Mouse (Mus musculus) right cerebral cortex, postnatal 4 days (tissue): ENCODE results near the gene Glce.
A peak's percentile ranks its signal among the peaks of the same experiment; 100 is the strongest.

ENCODE experiments used
- DNase-seq: peaks from one replicate; pipeline ENCODE4 v3.0.0-alpha.2; 2022

Glce gene

DNA sequence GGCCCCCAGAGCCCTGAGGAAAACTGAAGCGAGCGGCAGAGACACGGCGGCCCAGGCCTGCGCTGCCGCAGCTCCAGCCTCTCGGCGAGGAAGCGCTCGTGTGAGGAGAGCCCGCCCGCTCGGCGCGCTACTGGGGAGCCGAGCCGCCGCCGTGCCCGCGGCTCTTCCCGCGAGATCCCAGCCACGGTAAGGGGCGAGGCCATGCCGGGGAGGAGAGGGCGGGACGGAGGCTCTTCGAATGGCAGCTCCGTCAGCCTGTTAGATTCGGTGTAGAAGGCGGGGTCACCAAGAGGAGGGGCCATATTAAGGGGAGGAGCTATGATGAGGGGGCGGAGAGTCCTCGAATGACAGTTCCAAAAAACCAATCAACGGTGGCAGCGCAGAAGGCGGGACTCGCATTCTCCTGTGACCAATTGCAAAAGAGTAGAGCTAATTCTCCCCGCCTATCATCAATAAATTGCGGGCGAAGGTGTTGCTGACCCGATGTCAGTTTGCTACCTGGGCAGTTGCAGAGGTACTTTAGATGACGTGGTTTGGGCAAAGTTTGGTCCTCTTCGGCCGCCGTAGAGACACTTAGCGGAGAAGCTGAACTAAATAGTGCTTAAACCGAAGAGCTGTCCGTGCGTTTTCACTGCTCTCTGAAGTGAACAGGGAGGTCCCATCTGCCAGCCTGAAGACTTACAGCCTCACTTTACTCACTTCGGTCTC, at the start of gene Glce:
Gene Glce, minus strand, starts transcription at position 148 of the 708 bp plus-strand sequence.
- DNase-seq, result peak; percentile 94

DNA sequence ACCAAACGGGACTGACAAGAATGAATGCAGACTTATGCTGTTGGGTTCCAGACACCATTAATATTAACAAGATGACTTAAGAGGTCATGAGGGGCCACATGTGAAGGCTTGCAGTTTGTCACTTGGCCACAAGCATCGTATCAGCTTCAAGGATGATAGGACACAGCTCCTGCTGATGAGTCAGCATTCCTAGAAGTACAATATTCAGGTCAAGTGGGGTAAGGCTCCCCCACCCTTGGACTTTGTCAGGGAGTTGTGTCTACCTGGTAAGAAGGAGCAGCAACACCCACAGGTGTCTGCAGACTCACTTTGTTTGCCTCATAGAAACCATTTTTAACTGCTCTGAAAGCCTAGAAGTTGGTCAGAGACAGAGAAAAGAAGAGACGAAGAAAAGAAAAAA, 49.8 kb upstream of the Glce start:
- no peak for DNase-seq

DNA sequence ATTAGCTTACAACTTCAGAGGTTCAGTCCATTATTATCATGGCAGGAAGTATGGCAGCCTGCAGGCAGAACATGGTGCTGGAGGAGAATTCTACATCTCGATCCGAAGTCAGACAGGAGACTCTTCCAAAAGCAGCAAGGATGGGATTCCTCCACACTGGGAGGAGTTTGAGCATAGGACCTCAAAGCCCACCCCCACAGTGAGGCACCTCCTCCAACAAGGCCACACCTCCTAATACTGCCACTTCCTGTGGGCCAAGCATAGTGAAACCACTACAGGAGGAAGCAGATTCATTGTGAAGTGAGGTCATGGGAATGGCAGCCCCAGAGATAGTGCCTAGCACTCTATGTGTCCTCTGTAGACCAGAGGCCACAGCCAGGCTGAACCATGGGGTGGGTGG, 48.5 kb upstream of the Glce start:
- DNase-seq, result no peak

DNA sequence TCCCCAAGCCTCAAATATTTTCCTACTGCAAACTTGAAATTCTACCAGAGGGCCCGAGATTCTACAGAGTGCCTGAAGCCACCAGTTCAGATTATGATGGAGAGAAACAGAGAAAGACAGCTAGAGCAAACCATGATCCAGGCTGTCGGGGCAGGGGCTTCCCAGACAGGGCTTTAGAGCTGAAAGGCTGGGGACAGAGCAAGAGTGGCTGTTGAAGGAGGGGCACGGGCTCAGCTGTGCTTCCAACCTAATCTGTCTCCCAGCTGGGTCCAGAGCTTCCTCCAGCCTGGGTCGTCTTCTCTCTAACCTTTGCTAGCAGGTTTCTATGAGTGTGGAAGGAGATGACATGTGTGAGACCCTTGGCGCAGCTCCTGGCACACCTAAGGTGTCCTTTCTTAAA, 44.2 kb upstream of the Glce start:
- no peak for DNase-seq

DNA sequence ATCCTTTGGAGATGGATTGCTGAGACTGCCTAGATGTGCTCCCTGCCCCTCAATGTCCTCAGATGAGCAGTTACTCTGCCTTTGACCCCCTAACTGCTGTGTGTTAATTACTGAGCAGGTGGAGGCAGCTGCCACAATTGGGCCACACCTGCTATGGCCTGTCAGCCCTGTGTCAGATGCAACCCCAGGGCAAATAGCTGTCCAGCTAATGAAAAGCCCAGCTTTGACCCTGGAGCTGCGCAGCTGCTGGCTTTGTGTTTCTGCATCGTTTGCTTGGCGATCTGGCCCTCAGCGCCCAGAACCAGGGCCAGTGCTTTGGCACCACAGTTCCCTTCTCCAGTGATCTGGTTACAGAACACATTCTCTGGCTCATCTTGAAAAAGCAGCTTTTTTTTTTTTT, 43.7 kb upstream of the Glce start:
- no peak for DNase-seq

DNA sequence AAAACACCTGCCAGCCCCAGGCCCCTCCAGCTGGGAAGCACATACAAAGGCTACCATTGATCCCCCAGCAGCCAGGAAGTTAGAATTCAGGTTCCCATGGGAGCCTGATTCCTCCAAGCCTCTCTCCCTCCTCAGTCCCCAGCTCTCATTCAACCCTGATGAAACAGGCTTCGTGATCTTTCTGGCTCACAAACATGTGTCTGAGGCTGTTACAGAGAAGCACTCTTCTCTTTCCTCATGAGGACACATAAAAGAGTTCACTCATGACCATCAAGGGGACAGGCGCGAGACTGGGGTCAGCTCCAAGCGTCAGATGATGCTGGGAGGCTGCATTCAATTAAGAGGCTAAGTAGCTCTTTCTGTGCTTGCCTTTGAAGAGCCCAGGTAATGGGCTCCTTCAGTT, 40.4 kb upstream of the Glce start:
- DNase-seq, result no peak

DNA sequence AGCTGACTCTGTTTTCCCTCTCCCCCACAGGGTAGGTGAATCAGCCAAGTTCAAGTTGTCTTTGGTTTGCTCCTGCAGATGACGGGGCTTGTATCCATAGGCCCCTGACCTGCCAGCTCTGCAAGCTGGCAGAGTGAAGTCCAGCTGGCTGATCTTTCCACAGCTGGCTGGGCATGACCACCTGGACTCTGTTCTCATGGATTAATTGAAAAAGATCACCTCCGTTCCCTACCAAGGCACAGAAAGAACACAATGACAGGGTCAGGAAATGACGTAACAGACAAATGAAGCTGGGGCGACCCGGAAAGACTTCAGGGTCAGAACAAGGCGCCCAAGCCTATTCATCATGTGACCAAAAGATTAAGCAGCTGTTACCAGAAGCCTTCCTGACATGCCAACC, 38.3 kb upstream of the Glce start:
- no peak for DNase-seq

DNA sequence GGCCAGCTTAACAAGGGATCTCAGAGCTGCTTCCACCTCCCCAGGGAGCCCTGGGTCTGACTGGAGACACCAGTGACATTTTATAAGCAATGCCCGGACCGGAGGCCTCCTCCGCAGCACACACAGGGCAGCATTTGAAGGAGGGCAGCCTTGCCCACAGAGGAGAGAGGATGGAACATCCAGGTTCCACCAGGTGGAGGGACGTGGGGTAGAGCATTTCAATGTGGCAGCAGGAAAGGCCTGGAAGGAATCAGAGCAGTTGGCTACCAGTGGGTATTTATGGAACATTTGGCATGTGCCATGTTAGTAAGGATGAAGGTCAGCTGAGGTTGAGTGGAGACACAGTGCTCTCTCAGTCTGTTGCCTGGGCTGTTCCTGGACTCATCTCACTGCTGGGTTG, 36.3 kb upstream of the Glce start:
- no peak for DNase-seq

DNA sequence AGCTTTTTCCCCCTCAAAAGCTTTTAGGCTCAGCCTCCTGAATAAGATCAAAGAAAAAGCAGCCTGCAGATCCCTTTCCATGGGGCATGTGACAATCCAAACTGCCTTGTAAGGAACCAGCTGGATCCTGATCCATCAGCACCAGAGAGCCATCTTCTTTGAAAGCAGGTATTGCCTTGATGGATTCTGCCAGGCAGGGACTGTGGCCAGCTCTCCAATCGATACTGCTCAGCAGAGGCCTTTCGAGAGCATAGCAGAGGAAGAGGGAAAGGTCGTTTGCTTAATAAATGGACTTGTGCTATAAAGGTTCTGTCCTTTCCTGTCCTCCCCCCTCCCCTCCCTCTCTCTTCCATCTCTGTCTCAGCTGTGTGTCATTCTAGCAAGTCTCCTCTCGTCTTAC, 33.4 kb upstream of the Glce start:
- no peak for DNase-seq

DNA sequence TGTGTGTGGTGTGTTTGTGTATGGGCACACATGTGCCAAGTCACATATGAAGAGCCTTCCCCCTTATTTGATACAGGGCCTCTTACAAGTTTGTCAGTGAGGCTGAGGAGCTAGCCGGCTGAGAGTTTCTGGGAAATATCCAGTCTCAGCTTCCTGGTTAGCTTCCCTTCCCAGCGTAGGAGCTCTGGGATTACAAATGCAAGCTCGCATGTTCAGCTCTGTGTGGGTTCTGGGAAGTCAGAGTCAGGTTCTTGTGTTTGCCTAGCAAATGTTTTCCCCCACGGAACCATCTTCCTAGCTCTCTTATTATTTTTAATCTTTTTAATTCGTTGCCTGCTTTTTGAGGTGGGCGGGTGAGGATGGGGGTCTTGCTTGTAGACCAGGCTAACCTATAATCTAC, 32.9 kb upstream of the Glce start:
- no peak for DNase-seq

DNA sequence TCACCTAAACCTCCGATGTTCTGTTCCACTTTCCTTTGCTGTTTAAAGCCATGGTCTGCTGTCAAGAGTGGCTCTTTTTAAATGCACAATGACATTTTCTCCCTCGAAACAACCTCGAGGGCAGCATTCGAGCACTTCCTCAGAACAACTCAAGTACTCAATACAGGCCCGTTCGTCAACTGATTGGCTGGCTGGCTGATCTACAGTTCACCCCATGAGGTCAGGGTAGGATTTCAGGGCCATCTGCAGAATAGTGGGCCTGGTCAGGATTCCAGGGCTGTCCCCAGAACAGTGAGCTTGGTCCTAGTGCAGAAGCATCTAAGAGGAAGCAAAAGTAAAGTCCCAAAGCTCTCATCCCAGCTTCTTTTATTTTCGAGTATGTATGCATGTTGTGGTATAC, 32.5 kb upstream of the Glce start:
- DNase-seq, result no peak

DNA sequence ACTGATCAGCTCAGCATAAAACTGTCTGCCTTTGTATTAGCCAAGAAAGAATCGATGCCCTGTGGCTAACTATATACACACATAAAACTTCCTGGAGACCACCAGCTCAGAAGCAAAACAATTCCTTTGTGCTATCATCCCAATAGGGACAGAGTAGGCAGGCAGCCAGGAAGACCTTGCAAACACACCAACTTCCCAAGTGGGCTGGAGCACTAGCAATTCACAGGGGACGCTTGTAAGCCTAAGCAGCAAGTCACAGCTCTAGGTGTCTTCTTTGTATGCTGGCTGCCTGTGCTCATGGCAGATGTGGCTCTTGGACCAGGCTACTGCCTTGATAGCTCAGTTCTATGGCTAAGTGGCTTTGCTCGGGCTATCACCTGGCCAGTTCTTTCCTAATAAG, 32.1 kb upstream of the Glce start:
- peak; percentile 15 for DNase-seq

DNA sequence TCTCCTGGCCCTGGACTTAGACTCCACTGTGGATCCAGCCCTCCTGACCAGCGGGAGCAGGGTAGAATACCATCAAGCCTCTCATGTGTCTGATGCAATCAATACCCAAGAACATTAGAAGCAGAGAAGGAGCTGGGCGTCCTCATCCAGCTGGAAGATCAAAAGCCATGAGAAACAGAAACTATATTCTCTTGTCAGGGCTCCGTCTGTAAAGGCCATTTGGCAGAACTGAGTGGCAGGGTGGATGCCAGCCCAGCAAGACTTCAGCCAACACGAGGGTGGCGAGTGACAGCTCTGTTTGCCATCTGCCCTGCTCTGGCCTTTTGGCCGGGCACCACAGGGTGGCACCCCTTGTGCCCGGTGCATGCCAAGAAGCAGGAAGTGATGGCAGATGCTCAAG, 30.8 kb upstream of the Glce start:
- DNase-seq, result peak; percentile 8

DNA sequence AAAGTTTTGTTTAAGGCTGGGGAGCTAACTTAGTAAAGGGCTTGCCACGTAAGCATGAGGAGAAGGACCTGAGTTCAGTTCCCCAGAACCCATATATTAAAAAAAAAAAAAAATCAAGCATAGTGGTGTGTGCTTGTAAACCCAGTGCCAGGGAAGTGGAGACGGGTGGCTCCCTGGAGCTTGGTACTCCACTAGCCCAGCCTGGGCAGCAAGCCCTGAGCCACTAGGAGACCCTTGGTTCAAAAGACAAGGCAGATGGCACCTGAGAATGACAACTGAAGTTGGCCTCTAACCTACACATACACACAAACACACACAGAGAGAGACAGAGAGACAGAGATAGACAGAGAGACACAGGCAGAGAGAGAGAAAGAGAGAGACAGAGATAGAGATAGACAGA, 30.1 kb upstream of the Glce start:
- DNase-seq, result no peak

DNA sequence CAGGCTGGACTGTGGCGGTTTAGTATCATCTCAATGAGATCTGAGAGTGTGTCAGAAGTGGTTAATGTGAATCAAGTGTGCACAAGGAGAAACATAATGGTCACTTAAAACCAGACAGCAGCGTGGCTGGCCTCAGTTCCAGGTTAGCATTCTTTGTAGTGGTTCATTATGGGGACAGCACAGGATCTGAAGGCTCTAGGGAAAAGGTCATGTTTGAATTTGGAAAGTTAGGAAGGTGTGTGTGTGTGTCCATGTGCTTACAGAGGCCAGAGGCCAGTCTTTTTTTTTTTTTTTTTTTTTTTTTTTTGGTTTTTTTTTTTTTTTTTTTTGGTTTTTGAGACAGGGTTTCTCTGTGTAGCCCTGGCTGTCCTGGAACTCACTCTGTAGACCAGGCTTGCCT, 22.7 kb upstream of the Glce start:
- no peak for DNase-seq

DNA sequence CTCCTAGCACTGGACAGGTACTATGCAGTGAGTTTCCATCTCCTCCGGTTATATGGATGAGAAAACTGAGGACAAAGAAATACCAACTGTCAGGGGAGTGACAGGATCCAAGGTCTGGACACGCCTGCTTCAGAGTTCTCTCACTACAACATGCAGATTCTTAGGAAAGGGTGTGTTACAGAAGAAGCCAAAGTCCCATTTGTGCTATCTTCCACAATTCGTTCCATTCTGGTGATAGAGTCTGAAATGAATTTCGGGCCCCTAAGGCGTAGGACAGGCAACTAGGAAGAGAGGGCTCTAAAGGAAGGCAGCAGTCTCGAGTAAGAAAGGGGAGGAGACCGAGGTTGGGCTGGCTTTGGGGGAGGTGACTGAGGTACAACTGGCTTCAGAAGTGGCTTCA, 21.0 kb upstream of the Glce start:
- no peak for DNase-seq

DNA sequence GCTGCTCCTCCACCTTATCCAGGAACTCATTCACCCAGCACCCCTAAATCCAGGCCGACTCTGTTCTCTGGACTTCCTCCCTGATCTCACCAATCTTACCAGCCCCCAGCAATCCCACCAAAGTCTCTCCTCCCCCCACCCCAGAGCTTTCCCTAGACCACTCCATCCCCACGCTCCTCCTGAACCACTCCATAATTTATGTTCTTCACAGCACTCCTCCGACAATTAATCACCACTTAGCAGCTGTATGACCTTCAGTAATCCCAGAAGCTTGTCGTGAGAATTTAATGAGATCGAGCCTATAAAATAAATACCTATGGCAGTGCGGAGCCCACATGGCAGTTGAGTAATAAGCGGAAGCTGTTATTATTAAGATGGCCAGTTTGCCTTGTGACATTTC, 16.6 kb upstream of the Glce start:
- DNase-seq, result no peak

DNA sequence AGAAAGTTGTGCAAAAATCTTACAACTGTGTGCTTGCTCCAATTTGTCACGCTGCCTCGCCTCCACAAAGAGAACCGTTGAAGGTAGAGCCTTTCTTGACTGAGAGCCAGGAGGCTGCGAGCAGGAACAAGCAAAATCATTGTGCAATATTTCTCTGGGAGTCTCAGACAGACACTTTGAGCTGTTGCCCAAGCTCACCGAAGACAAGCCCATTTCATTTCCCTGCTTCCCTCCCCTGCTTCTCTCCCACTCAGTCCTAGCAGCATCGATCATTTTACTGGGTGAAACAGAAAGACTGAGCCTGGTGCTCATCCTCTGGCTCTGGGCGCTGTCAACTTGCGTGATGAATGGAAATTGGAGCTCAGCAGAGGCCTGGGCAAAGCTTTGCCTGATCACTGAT, 14.8 kb upstream of the Glce start:
- DNase-seq, result peak; percentile 20

DNA sequence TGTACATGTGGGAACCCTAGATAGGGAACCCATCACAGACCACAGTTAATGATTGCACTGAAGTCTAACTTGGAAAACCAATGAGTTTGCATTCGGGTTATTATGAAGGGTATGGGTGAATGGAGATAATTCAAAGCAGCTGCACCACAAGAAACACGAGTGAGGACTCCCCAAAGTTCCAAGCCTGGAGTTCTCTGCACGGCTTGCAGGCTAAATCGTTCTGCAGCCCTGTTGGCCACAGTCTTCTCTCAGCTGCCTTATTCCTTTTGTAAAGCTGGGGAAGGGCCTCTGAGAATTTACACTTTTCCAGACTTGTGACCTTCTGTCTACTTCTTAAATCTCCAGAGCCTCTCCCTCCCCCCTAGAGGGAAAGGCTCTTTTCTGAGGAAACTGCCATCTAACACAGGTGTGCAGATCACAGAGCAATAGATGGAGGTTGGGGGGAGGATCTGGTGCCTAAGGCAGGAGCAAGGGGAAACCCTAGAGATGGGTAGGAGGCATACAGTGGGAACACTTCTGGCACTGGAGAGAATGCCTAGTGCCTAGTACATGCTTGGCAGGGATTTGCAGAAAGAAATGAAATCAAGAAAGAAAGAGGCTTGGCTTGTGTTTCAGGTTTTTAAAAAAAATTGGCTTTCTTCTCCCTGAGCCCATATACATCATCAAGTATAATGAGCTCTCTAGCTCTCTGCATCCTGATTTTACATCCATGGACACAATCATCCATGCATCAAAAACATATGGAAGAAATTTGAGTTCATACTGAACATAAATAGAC, 9.7 kb upstream of the Glce start:
- no peak for DNase-seq

DNA sequence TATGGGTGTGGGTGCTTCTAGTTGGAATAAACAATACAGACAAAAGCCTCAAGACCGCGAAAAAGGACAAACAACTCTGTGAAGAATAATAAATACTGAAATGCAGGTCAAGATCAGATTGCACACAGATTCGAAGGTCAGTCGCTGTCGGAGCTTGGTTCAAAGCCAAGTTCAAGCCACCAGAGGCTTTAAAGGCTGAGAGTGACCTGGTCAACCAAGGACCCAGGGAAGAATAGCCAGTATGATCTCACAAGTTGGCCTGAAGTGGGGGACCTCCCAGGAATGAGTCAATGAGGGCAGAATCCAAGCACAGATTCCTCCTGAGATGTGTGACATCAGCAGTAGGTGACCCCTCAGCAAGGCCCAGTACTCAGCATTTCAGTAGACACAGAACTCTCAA, 8.3 kb upstream of the Glce start:
- DNase-seq, result no peak

DNA sequence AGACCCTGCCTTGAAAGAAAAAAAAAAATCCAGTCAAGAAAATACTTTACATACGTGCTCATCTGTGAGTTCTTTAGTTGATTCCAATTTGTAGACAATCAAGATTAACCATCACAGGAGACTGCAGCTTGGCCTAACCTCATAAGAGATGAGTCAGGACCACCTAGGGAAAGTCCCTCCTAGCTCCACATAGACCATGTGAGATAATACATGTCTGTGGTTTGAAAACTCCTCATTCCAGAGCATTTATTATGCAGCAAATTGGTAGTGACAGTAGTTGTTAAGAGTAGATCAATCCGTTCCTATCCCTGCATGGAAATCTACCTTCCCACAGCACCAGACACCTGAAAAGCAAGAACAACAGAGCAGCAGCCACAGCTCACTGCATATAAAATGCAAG, 5.6 kb upstream of the Glce start:
- DNase-seq, result no peak

DNA sequence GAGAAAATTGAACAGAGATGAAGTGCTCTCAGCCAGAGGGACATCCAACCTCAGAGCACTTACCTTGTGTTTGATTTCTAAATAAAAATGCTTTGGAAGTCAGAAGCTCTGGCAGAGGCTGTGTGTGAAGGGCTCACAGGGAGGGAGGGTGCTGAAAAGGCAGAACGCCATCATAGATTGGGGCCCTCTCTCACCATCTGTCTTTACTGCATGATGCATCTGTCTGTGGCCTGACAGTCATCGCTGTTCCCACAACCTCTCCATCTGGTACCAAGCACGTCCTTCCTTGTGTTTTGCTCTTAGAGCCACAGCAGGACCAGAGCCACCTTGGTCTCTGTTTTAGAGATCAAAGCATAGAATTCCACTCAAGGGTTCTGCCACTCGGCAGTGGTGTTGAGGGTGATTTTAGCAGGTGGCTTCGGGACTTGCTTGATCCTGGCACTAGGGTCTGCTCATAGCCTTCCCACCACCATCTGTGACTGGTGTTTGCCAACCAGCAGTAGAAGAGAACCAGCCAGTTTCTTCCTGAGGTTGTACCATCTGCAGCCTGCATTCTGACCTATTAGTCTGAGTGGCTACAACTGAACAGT, 3.6 kb upstream of the Glce start:
- DNase-seq, result no peak

DNA sequence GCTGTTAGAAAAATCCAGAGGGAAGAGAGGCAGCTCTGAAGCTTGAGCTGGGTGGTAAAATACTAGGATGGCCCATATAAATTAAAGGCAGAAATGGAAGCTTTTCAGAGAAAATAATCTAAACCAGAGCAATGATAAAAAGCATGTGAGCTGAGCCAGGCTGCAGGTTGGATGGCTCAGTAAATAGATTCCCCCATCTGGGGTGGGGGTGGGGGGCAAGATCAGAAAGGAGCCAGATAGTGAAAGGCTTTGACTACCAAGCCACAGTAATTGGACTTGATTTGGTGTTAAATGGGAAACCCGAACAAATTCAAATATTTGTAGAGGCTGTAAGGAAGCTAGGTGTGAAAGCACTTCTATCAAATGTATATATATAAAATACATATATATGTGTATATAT, 1.8 kb upstream of the Glce start:
- no peak for DNase-seq

DNA sequence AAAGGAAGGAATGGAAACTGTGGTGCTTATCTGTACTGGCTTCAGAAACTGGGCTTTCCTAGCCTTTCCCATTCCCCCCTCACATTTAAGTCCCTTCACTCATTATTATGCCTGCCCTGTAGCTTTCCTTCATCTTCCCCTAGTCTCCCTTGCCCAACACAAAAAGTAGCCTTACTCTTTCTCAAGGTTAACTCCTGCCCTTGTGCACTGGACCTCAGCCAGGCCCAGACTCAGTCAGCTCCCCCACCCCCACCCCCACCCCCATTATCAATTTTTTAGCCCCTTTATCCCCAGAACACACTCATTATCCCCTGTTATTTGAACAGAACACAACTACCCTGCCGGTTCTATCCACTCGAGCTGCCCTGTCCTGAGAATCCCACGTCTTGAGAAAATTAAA, 1.0 kb upstream of the Glce start:
- no peak for DNase-seq
